Comparison of ENCODE assay signal across 27 mouse cellular contexts in the genomic region with DNA sequence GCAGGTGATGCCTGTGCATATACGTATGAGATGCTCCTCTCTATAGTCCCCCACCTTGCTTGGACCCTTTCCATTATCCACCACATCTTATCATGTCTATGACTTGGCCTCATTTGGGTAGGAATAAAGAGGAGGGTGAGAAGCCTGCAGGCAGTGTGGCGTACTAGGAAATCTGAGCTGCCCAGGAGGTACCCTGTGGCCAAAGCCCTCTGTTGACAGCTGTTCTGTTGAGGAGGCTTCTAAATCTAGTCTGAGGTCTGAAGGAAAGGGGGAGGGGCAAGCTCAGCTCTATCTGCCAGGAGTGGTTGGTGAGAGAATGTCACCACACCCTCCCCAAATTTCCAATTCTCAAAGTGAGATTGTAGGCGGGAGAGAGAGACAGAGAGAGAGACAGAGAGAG.
DNase-seq lines count a peak whose midpoint lies in the region; ATAC-seq and TF ChIP-seq lines count a peak whose summit lies in the region.
"Had no signal": no experiment of that assay in that cellular context is flagged by ENCODE, and none has a peak within 500 bp of the region (broad histone marks: within the 10 kb centered on the region; RNA-seq: fewer than 3 reads in every experiment).

No protein-coding gene starts in this region.

- dilution Hi-C loops in CH12.LX (cut with MboI; ENCODE audit: extremely low pct_ligation_motif_present, extremely low pct_unique_long_range_greater_than_20kb, low sequenced_read_pairs) = no loop called here

- no peak for TF ChIP-seq CTCF in gastrocnemius, adult 2 months (IDR thresholded peaks at IDR 0.05)
- no peak for TF ChIP-seq CTCF in CH12.LX (conservative IDR thresholded peaks at IDR 0.05 in 1 of 2, IDR thresholded peaks at IDR 0.05 in 1 of 2; ENCODE audit: low read depth in 2 of 2, low read length in 2 of 2)

- H3K9ac ChIP-seq in kidney, embryonic 15.5 days = no peak overlapping the region
- no peak overlapping the region for H3K9ac ChIP-seq in CH12.LX (ENCODE audit: insufficient read depth, low read depth)
- H3K9ac ChIP-seq: embryonic facial prominence, embryonic 13.5 days; forebrain, embryonic 12.5 days; heart, embryonic 13.5 days; limb, embryonic 15.5 days; liver, embryonic 13.5 days; midbrain, embryonic 15.5 days had no signal

- intact Hi-C loops in gastrocnemius, adult 2 months (cut with DNase I) = no loop called here
- intact Hi-C loops in gastrocnemius, postnatal 14 days (cut with DNase I; ENCODE audit: low total_unique reads) = no loop called here

- no peaks in the 10 kb centered on the region for H3K79me2 ChIP-seq in CH12.LX (replicated peaks; ENCODE audit: control insufficient read depth, extremely low read depth, insufficient read depth, poor library complexity, severe bottlenecking)

- H3K27me3 ChIP-seq in kidney, embryonic 15.5 days = no peaks in the 10 kb centered on the region
- H3K27me3 ChIP-seq in CH12.LX (replicated peaks) = no peaks in the 10 kb centered on the region
- H3K27me3 ChIP-seq: forebrain, embryonic 12.5 days; heart, embryonic 13.5 days; limb, embryonic 15.5 days; liver, embryonic 13.5 days; midbrain, embryonic 15.5 days had no signal

- TF ChIP-seq EP300 in CH12.LX (IDR thresholded peaks at IDR 0.05; ENCODE audit: low read length) = no peak

- in situ Hi-C loops in CH12.LX (cut with MboI; ENCODE audit: low pct_ligation_motif_present, low pct_unique_long_range_greater_than_20kb, low sequenced_read_pairs) = no loop called here

- H3K9me3 ChIP-seq in kidney, embryonic 15.5 days (replicated peaks) = no peaks in the 10 kb centered on the region
- H3K9me3 ChIP-seq in CH12.LX (replicated peaks; ENCODE audit: low read length) = no peaks in the 10 kb centered on the region
- H3K9me3 ChIP-seq: embryonic facial prominence, embryonic 13.5 days; forebrain, embryonic 12.5 days; heart, embryonic 13.5 days; limb, embryonic 15.5 days; liver, embryonic 13.5 days; midbrain, embryonic 15.5 days had no signal

- H3K4me2 ChIP-seq in kidney, embryonic 15.5 days = no peak overlapping the region
- H3K4me2 ChIP-seq in CH12.LX (ENCODE audit: insufficient read depth, low read depth, poor library complexity, severe bottlenecking) = no peak overlapping the region
- H3K4me2 ChIP-seq: embryonic facial prominence, embryonic 13.5 days; forebrain, embryonic 12.5 days; heart, embryonic 13.5 days; limb, embryonic 15.5 days; liver, embryonic 13.5 days; midbrain, embryonic 15.5 days had no signal

- H3K4me1 ChIP-seq in kidney, embryonic 15.5 days = peaks cover 52% of the 10 kb centered on the region
- H3K4me1 ChIP-seq in CH12.LX (ENCODE audit: control insufficient read depth in 1 of 2, insufficient read depth in 2 of 2) = peaks cover 44 to 76% of the 10 kb centered on the region in 2 experiments
- H3K4me1 ChIP-seq: liver, embryonic 13.5 days had no signal

- peak overlapping the region; percentile 59 for H3K27ac ChIP-seq in gastrocnemius, adult 2 months
- no peak overlapping the region for H3K27ac ChIP-seq in kidney, embryonic 15.5 days
- H3K27ac ChIP-seq in CH12.LX (ENCODE audit: insufficient read depth, low read depth) = no peak overlapping the region
- H3K27ac ChIP-seq: embryonic facial prominence, embryonic 13.5 days; forebrain, embryonic 12.5 days; heart, embryonic 13.5 days; limb, embryonic 15.5 days; liver, embryonic 13.5 days; macrophage; midbrain, embryonic 15.5 days had no signal

- ATAC-seq in kidney, embryonic 15.5 days (replicated peaks; ENCODE audit: low FRiP score) = 0 out of 2 replicates have a peak, but pooled peaks have one; percentile 54
- ATAC-seq: hindbrain, embryonic 16.5 days; lung, postnatal 0 days; midbrain, embryonic 15.5 days had no signal

- TF ChIP-seq POLR2A in CH12.LX (IDR thresholded peaks at IDR 0.05; ENCODE audit: low read depth, low read length) = no peak

- DNase-seq in gastrocnemius, adult 2 months = peak; percentile 73
- DNase-seq in gastrocnemius, postnatal 14 days = no peak
- no peak for DNase-seq in kidney, postnatal 10 days
- peak; percentile 49 for DNase-seq in CH12.LX (ENCODE audit: extremely low read depth)
- DNase-seq in skeletal muscle tissue, adult 2 months (ENCODE audit: low read depth, low spot score) = peak; percentile 77
- DNase-seq: adrenal gland, adult 8-10 months; B cell, adult 2 months; cerebellum, adult 2 months; cerebellum, postnatal 36 days; embryo, embryonic 11 days; heart, postnatal 10 days; kidney, adult 18-20 months; kidney, postnatal 4 days; liver, embryonic 13.5 days; lung, adult 18-20 months; right cerebral cortex, postnatal 4 days had no signal

- H3K4me3 ChIP-seq in gastrocnemius, adult 2 months = no peak overlapping the region
- H3K4me3 ChIP-seq in kidney, embryonic 15.5 days (replicated peaks) = no peak overlapping the region
- no peak overlapping the region for H3K4me3 ChIP-seq in CH12.LX (replicated peaks in 1 of 3; ENCODE audit: low read depth in 2 of 3, low read length in 2 of 3, poor library complexity in 1 of 3)
- H3K4me3 ChIP-seq: embryonic facial prominence, embryonic 13.5 days; erythroblast, embryonic 14.5 days; forebrain, embryonic 12.5 days; heart, embryonic 13.5 days; limb, embryonic 15.5 days; liver, embryonic 13.5 days; midbrain, embryonic 15.5 days had no signal

- H3K36me3 ChIP-seq in kidney, embryonic 15.5 days = no peaks in the 10 kb centered on the region
- H3K36me3 ChIP-seq in CH12.LX (replicated peaks in 1 of 2; ENCODE audit: control insufficient read depth in 1 of 2, insufficient read depth in 1 of 2, low read length in 1 of 2) = peaks cover 0 to 10% of the 10 kb centered on the region in 2 experiments
- H3K36me3 ChIP-seq: embryonic facial prominence, embryonic 13.5 days; forebrain, embryonic 12.5 days; G1E; heart, embryonic 13.5 days; limb, embryonic 15.5 days; liver, embryonic 13.5 days; midbrain, embryonic 15.5 days had no signal

- WGBS in kidney, embryonic 15.5 days = 71% methylated on average over 3 of the region's 3 CpGs

- no peak; the same call in 1 of the 2 replicates for TF ChIP-seq RAD21 in CH12.LX (IDR thresholded peaks at IDR 0.05; ENCODE audit: low read depth, low read length)

TF ChIP-seq in CH12.LX, 34 proteins besides CTCF, POLR2A, EP300 and RAD21:
- TF ChIP-seq MYC (IDR thresholded peaks at IDR 0.05; ENCODE audit: low read depth, low read length) = no peak
- no peak for TF ChIP-seq HCFC1 (IDR thresholded peaks at IDR 0.05; ENCODE audit: low read depth, low read length)
- no peak for TF ChIP-seq POLR2AphosphoS2 (IDR thresholded peaks at IDR 0.05; ENCODE audit: low read depth, low read length)
- TF ChIP-seq TCF12 (IDR thresholded peaks at IDR 0.05; ENCODE audit: low read depth, low read length) = peak; percentile 34; the same call in 1 of the 2 replicates
- peak; percentile 25; the same call in 1 of the 2 replicates for TF ChIP-seq CHD2 (IDR thresholded peaks at IDR 0.05; ENCODE audit: low read length)
- no peak for TF ChIP-seq ZMIZ1 (IDR thresholded peaks at IDR 0.05; ENCODE audit: low read depth, low read length)

Comparison
In these comparisons a context has a peak if more than half of its experiments do, and no peak if none do; other contexts are left out.
1. DNase-seq: peak in gastrocnemius, adult 2 months (single experiment), CH12.LX (single experiment) and skeletal muscle tissue, adult 2 months (single experiment); none in gastrocnemius, postnatal 14 days (single experiment) and kidney, postnatal 10 days (single experiment).